Mouse (Mus musculus) frontal cortex, postnatal 14 days (tissue): Measurements from ENCODE around the gene Pyroxd2.

Experiments used
- DNase-seq, 2 experiments: peaks; one replicate each; pipeline ENCODE4 v3.0.0; 2022; ENCODE audit warnings: low spot score in 2 of 2

The Pyroxd2 gene

DNA sequence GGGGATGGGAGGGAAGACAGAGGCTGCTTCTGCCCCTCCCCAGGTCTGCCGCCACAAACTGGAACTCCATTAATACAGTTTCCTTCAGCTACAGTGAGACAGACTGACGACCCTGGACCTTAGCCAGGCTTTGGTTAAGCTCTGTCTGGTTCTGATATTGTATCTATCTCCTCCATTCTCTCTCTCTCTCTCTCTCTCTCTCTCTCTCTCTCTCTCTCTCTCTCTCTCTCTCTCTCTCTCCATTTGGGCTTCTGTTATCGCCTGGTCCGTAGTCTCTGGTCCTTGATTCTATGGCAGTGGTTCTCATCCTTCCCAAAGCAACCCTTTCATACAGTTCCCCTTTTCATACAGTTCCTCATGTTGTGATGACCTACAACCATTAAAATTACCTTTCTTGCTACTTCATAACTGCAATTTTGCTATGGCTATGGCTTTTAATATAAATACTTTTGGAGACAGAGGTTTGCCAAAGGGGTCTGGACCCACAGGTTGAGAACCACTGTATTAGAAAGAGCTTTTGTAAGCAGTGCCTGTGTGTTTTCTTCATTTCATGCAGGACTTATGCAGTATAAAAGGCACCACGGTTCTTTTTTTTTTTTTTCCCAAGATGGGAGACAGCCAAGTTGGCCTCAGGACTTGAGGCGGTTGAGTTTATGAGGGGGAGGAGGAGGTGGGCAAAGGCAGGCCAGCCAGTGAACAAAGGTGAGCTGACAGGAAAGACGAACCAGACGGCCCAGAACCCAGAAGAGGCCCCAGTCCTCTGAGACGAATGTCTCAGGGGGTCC, 7.3 kb downstream of the Pyroxd2 start:
- no peak for DNase-seq

DNA sequence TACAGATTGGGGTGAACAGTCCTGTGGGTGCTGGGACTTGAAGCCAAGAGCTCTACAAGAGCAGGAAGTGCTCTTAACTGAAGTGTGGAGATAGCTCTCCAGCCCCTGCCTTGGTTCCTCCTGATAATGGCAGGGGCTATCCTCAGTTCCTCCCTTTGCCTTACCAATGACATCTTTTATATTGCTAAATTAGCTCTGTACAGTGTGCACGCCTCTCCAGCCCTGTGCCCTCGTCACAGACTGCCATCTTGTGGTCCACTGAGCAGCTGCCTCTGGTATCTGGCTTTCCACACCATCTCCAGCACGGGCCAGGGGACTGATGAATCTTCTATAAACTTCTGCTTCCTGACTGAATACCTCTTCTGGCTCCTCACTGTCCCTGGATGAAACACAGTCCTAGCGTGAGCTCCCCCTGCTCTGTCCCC, 8.4 kb downstream of the Pyroxd2 start:
- DNase-seq = peak; percentile 31 to 50

DNA sequence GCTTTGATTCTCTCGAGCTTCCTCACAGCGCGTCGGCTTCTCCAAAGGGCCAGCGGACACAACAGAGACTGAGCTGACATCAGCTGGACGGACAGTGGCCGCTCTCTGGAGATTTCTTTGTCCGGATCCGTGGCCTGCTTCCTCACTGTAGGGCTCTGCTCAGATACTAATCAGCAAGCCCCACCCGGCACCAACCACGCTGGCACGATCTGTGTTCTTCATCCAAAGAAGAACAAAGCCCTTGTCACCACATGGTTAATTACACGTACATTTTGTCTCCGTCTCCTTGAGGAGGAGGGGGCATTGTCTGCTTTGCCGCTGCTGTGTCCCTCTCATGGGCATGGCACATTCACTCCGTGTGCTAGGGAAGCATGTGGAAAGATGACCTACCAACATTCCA, 9.3 kb downstream of the Pyroxd2 start:
- DNase-seq = no peak

- no peak for DNase-seq
Measured at GRCm38 (mm10) chr19:42741884-42742283, 10.7 kb downstream of the Pyroxd2 start.

DNA sequence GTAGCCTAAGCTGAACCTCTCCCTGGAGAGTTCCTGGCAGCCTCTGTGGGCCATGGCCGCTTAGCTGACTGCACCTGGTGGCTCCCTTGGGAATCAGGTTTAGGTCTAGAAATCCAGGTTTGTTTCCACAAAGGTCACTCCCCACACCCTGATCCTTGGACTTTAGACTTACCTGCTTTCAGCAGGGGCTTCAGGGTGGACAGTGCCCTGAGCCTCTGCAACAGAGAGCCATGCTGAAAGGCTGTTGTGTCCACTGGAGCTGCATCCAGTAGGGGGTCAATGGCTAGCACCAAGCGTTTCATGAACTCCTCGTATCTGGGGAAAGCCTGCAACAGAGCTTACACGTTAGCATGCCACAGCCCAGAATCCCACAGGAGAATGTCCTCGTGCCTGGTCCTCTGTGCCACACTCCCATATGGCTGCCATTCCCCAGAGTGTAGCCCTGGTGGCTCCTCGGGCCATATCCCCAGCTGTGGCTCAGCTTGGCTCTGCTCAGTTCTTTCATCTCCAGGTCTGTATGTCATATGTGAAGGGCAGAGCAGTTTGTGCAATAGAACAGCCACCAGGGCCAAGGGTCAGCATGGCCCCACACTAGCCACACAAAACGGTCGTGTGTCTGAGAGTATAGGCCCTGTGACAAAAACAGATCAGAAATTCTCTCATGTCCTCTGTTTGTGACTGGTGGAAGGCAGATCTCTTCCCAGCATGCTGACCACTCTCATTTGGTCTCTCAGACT, 12.2 kb downstream of the Pyroxd2 start:
- no peak for DNase-seq

GRCm38 (mm10) chr19:42739734-42740133, 12.8 kb downstream of the Pyroxd2 start:
- no peak for DNase-seq

DNA sequence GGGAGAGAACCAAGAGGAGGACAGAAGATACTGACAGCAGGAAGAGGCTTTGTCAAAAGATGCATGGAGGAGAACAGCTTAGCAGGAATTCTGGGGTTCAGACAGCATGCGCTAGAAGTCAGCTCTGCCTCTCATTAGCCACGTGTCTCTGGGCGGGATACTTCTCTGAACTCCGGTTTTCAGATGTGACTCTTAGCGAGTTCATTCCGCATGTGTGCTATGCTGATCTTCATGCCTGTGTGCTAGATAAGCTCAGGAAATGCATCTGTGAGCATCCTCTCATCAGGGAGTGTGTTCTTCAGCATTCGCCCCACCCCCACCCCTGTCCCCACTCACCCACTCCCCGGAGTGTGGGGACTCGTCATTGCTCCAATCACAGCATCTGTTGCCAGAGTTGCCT, 14.8 kb downstream of the Pyroxd2 start:
- DNase-seq = no peak

DNA sequence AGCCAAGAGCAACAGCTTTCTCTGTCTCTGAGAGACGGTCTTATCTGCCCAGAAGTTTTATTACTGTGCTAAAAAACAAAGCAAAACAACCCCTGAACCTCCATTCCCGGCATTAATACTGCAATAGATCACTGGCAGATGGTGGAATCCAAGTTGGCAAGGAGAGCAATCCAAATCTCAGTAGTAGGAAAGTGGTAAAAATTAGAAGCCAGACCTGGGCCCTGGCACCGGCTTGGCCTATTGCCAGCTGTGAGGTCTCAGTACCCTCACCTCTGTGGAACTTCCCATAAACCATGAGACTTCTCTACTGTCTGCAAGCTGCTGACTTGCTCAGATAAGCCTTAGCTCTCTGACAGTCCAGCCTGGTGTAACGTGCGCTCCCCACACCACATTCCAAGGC, 17.6 kb downstream of the Pyroxd2 start:
- DNase-seq = no peak

DNA sequence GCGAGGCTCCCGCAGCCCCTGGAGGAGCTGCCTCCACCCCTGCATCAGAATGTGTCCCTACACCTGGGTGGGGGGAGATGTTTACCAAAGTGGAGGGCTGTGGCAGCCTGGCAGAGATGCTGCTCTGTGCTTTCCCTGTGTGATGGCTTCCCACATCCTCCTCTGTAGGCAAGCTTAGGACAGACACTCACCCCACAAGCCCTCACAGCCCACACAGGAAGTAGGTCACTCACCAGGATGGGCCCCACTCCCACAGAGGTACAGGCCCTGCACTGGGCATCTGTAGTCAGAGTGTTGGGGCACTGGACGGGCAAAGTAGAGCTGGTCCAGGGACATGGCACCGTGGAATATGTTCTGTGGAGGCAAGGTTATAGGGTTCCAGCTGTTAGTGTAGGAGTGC, 25.2 kb downstream of the Pyroxd2 start:
- no peak for DNase-seq

- DNase-seq = no peak
Measured at GRCm38 (mm10) chr19:42726766-42727165, 25.8 kb downstream of the Pyroxd2 start.

- no peak for DNase-seq
Measured at GRCm38 (mm10) chr19:42725973-42726350, 26.6 kb downstream of the Pyroxd2 start.

DNA sequence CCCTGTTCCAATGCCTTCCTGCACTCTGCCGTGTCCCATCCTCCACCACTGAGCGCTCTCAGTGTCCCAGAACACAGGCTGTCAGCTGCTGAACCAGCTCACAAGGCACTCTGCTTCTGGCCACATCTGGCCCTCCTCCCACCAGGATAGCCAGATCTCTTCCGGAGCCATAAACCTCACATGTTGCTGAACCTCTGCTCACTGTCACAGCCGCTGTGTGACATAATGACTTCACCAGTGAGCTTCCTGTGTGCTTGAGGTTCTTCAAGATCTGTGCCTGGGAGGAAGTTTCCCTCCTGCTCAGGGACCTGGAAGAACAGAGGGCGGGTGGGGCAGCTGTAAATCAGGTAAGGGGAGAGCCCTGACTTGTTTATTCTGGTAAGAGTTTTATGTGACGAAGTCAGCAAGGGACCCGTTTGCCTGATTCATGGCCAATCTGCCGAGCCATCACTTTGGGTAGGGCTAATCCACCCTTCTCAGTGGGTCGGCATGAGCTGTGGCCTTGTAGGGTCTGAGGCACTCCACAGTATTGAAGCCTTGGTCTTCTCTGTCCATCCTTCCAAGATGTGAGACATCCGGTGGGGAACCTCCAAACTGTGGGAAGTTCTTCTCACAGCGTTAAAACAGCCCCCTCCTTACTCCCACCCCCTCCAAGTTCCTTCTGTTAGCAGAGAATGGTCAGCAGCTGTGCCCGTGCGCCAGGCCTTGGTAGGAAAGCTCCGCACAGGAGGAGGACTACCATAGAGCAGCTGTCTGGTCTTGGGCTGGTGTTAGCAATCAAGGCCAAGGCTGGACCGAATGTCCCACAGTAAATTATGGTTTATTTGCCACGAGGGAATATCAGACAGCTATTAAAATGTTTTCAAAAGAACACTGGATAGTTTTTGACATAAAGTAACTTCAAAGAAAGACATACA, 27.3 kb downstream of the Pyroxd2 start:
- no peak for DNase-seq

DNA sequence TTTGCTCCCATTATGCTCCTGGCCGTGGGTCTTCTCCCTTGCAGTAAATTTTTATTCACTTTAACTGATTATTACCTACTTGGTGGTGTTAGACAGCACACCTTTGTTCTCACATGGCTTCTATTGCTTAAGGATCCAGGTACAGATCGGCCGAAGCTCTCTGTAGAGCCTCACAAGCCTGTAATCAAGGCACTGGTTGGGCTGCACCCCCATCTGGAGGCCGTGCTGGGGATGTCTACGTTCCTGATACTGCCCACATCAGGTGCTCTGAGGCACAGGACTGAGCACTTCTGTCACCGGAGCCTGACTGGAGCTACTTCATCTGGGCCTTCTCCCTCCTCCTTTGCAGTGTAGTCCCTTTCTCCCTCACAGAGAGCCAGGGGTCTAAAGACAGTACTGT, 29.3 kb downstream of the Pyroxd2 start:
- no peak for DNase-seq

GRCm38 (mm10) chr19:42722500-42722899, 30.1 kb downstream of the Pyroxd2 start:
- DNase-seq = no peak

DNA sequence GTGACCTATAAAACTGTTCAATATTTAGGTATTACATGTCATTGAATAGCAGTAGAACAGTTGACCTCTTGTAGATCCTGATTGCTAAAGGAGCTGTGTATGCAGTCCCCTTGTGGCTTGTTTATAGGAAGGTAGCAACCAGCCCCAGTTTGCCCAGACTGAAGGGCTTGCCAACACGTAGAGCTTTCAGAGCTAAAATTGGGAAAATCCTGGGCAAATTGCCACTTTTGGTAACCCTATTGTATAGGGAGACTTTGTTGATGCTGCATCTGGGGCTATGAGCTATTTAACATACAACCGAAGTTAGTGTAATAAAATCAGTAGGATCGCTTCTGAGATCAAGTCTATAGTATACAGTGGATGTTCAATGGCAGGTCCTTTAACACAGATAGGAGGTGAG, 34.5 kb downstream of the Pyroxd2 start:
- no peak for DNase-seq

- DNase-seq = no peak
Measured at GRCm38 (mm10) chr19:42717668-42718067, 34.9 kb downstream of the Pyroxd2 start.

DNA sequence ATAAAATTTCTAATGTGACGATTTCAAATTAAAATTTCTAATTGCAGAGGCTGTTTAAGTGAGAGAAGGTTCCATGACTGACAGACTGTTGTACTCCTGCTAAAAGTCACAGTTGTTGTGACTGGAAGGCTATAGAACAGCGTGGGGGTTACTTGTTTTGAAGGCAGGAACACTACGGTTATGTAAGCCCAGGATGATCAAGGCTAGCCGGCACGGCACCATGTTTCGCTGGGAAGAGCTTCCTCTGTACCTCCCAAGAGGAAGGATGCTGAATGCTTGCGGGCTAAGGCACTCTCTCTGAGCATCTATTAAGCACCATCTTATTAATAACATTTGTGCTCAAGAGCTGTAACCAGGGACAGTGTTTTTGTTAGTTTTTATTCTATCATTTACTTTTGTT, 36.1 kb downstream of the Pyroxd2 start:
- DNase-seq = no peak

DNA sequence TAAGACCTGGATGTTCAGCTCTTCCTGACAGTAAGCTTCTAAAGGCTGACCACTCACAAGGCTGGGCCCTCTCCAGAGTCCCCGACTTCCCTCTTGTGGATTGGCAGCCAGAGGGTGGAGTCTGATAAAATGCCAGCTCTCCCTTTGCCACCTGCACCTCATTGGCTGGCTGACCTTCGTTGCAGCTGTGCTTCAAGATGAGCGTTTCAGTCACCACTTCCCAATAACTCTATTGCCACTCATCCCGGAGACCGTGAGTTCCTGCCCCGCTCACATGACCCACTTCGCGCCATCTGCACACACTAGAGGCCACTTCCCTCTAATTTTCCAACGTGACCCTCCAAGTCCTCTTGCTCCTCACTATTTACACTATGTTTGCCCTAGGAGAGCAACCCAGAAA, 38.8 kb downstream of the Pyroxd2 start:
- DNase-seq = no peak

- no peak for DNase-seq
Measured at GRCm38 (mm10) chr19:42699426-42699825, 53.1 kb downstream of the Pyroxd2 start.

GRCm38 (mm10) chr19:42698576-42698975, 54.0 kb downstream of the Pyroxd2 start:
- DNase-seq = no peak

GRCm38 (mm10) chr19:42697336-42697735, 55.2 kb downstream of the Pyroxd2 start:
- DNase-seq = no peak

DNA sequence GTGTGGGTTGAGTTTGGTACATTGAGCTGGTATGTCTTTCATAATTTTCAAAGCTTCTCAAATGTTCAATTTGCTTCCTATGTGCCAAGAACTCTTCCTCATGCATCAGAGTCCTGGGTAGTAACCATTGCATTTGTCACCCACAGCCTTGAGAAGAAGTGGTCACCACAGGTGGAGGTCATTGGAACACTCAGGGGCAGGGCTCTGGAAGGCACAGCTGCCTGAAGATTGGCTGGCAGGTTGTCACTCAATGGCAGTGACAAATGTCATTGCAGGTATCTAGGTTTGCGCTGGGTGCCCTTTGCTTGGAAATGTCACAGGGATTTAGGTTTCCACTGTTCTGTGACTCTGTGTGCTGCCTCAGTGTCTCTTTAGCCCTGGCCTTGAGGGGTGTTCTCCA, 62.3 kb downstream of the Pyroxd2 start:
- DNase-seq = no peak
